Mouse (Mus musculus): Measurements from ENCODE around the gene Sidt1.

GRCm38 (mm10) chr16:44282036-44282435 lies 51.0 kb downstream of the Sidt1 start:
- TF ChIP-seq CTCF (IDR thresholded peaks at IDR 0.05; ENCODE audit: low read depth) (no peak), EP300 (IDR thresholded peaks at IDR 0.05; ENCODE audit: low read depth) (no peak)
